Mouse (Mus musculus) neural tube, embryonic 10.5 days (tissue): ENCODE data around the gene Cep350.
"Not testable (repeated sequence)": the region's sequence is repeated elsewhere in the genome, so short reads cannot be mapped to it uniquely, and the experiment has no call there.

Experiments used
- DNase-seq: peaks from one replicate; pipeline ENCODE4 v3.0.0-alpha.2; 2017; ENCODE audit warnings: low spot score; ENCODE audit errors: extremely low spot score

Cep350 gene

DNA sequence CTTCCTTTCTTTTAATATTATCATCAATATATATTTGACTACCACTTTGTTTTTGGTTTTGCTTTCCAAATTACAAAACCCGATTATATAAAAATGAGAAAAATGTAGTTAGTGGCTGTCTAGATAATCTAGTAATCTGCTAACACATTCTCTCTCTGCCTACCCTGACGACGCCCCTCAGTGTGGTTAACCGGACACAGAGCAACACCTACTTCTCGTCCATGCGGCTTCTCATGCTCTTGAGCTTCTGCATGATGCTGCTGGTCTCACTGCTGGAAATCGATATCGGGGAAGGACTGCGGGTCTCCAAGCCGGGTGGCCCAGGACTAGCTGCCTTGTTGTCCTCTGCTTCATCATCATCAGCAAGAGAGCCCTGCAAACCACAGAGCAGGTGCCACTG is 78.7 kb downstream of the Cep350 start:
- no peak for DNase-seq

GRCm38 (mm10) chr1:155886846-155887245 is 86.2 kb downstream of the Cep350 start:
- DNase-seq = no peak

GRCm38 (mm10) chr1:155882646-155883231 is 90.3 kb downstream of the Cep350 start:
- not testable (repeated sequence) for DNase-seq

GRCm38 (mm10) chr1:155879596-155879995 is 93.5 kb downstream of the Cep350 start:
- no peak for DNase-seq

- no peak for DNase-seq
Observed at GRCm38 (mm10) chr1:155862967-155863366, 110.1 kb downstream of the Cep350 start.

GRCm38 (mm10) chr1:155854926-155855702 is 117.9 kb downstream of the Cep350 start:
- DNase-seq = no peak

- no peak for DNase-seq
Observed at GRCm38 (mm10) chr1:155853009-155853408, 120.0 kb downstream of the Cep350 start.

DNA sequence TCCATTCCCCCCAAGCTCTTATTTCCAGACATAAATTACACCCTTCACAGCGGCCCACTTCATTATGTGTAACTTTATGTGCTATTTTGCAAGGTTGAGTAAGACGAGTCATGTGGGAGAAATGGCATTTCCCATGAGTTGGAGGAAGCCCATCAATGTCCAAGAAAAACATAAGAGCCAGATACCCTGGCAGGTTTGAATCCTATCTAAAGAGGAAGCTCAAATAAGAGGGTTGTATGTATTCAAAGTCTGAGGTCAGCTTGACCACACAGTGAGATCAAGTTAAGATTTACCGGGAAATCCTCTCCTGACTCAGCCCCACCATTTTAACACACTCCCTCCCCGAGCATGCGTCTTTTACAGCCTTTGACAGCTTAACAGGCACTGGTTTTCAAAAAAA is 128.8 kb downstream of the Cep350 start:
- no peak for DNase-seq

DNA sequence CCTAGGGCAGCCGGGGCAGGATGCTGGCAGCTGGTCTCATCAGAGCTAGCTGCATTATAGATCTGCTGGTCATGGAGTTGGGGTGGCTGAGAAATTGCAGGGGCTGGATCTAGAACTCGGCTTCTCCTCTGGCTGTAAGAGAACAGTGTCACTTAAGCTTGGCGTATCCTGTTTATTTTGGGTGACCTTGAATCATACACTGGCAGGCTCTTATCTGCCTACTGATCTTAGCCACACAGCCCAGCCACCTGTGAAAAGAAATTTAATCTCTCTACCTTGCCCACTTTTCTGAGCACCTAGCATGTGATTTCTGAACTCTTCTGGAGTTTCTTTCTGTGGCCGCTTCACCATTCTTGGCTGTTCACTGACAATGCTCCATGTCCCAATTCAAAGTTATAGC is 129.5 kb downstream of the Cep350 start:
- no peak for DNase-seq

GRCm38 (mm10) chr1:155835667-155836066 is 137.4 kb downstream of the Cep350 start:
- DNase-seq = no peak

- no peak for DNase-seq
Observed at GRCm38 (mm10) chr1:155833610-155834009, 139.4 kb downstream of the Cep350 start.

DNA sequence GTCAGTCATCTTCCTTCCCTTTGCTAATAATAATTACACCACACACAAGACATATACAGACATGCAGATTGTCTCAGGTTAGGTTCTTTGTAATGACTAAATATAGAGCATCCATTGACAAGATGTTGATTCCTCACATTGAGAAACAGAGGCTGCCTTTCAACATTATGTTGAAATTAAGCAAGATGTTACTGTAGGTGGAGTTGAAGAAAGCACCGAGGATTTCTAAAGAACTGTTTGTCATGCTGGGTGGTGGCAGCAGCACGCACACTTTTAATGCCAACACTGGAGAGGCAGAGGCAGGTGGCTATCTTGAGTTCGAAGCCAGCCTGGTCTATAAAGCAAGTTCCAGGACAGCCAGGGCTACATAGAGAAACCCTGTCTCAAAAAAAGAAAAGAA is 141.1 kb downstream of the Cep350 start:
- DNase-seq = no peak

- no peak for DNase-seq
Observed at GRCm38 (mm10) chr1:155830861-155831260, 142.2 kb downstream of the Cep350 start.

DNA sequence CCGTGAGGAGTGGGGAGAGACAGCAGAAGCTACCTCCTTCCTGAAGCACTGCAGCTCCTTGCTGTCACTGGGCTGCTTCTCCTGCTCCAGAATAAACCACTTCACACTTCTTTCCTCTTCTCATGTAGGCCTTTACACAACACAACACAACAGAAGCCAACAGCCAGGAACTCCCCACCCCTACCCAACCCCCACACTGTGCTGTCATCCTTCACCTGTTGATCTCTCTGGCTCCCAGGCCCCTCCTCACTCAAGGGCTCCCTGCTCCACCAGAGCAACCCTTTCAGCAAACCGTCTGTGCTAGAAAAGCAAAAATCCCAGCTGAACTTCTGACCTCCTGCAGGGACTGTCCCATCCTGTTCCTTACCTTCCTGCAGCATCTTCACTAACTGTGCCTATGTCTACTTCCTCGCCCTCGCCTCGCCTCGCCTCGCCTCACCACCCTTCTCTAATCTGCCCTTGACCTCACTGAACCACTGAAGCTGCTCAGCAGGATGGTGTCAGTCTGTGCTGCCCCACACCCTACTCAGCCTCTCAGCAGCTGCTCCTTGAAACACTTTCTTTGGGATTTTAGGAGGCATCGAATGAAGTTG is 145.3 kb downstream of the Cep350 start:
- DNase-seq = no peak

GRCm38 (mm10) chr1:155826803-155827395 is 146.2 kb downstream of the Cep350 start:
- DNase-seq = no peak

GRCm38 (mm10) chr1:155825940-155826716 is 146.9 kb downstream of the Cep350 start:
- no peak for DNase-seq

GRCm38 (mm10) chr1:155820646-155821045 is 152.4 kb downstream of the Cep350 start:
- DNase-seq = no peak

GRCm38 (mm10) chr1:155816167-155816566 is 156.9 kb downstream of the Cep350 start:
- no peak for DNase-seq

DNA sequence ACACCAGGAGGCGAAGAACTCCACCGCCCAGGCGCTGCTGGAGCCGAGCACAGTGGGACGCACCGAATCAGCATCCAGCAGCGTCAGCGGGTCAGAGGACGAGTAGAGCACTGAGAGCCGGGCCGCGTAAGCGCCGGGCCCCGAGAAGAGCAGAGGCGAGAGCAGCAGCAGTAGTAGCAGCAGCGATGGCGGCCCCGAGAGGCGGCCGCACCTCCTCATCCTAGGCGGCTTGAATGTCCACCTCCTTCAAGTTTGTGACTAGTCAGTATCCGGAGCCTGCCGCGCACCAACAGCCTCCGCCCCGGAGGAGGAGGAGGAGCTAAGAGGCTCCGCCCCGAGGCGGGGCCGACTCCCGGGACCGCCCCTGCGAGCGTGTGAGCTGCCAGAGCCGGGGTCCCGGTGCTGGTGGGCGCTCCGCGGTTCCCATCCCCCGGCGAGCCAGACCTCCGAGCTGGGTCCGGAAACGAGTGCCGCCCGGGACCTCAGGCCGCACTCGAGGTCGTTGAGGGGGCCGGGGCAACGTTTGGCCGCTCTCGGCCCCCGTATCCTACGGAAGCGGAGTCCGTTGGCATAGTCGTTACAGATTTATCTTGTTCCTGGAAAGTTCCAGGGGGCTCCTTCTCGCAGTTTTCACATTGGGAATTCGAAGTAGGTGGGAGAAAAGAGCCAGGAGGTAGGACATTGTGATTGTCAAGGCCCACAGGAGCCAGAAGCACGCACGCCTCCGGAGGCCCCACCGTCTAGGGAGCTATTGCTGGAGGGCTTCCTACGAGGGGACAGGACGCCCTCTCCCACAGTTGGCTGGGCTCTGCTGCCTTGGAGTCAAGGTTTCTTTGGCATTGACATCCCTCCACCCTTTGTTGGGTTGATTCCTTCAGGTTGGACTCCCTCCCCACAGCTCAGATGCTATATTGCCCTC is 160.2 kb downstream of the Cep350 start, which contains the start of gene Qsox1:
Gene Qsox1 (minus strand): TSS at position 309 of the 919 bp plus-strand sequence.
- DNase-seq = peak; percentile 92

GRCm38 (mm10) chr1:155811995-155812580 is 161.0 kb downstream of the Cep350 start:
- peak; percentile 28 for DNase-seq
